Comparison of ENCODE assay signal across 10 mouse cellular contexts in genomic region chr16:44579421-44580024, GRCm38 (mm10). TPM values are rescaled to one million over a fixed set of nuclear protein-coding genes. Genes with fewer than 3 reads are reported as not detected.
DNase-seq lines count a peak whose midpoint lies in the region; ATAC-seq lines count a peak whose summit lies in the region.
"Had no signal": no experiment of that assay in that cellular context is flagged by ENCODE, and none has a peak within 500 bp of the region (broad histone marks: within the 10 kb centered on the region; RNA-seq: fewer than 3 reads in every experiment).

No protein-coding gene starts in this region.

- no peak overlapping the region for H3K9ac ChIP-seq in hindbrain, embryonic 14.5 days
- H3K9ac ChIP-seq in neural tube, embryonic 13.5 days, result no peak overlapping the region

- 29% methylated on average over 15 of the region's 15 CpGs for WGBS in forebrain, embryonic 10.5 days
- 20% methylated on average over 15 of the region's 15 CpGs for WGBS in hindbrain, embryonic 14.5 days
- 9% methylated on average over 15 of the region's 15 CpGs for WGBS in neural tube, embryonic 13.5 days

- H3K4me2 ChIP-seq in hindbrain, embryonic 14.5 days (replicated peaks), result peak overlapping the region; percentile 2; the same call in 1 of the 2 replicates
- peak overlapping the region; percentile 22 for H3K4me2 ChIP-seq in neural tube, embryonic 13.5 days

- peaks cover 41% of the 10 kb centered on the region; the same call in 1 of the 2 replicates for H3K27me3 ChIP-seq in forebrain, embryonic 10.5 days (ENCODE audit: poor library complexity, severe bottlenecking)
- no peaks in the 10 kb centered on the region for H3K27me3 ChIP-seq in hindbrain, embryonic 14.5 days (ENCODE audit: control insufficient read depth, insufficient read depth, low read length)
- no peaks in the 10 kb centered on the region; the same call in 1 of the 2 replicates for H3K27me3 ChIP-seq in neural tube, embryonic 13.5 days

- H3K4me1 ChIP-seq in forebrain, embryonic 10.5 days, result peaks cover 30% of the 10 kb centered on the region
- no peaks in the 10 kb centered on the region for H3K4me1 ChIP-seq in hindbrain, embryonic 14.5 days (replicated peaks; ENCODE audit: control insufficient read depth, insufficient read depth, low read length)
- peaks cover 20% of the 10 kb centered on the region for H3K4me1 ChIP-seq in neural tube, embryonic 13.5 days (replicated peaks)
- H3K4me1 ChIP-seq: megakaryocyte, embryonic 14.5 days had no signal

- no peaks in the 10 kb centered on the region for H3K9me3 ChIP-seq in forebrain, embryonic 10.5 days
- H3K9me3 ChIP-seq in hindbrain, embryonic 14.5 days (ENCODE audit: control insufficient read depth, low read length), result no peaks in the 10 kb centered on the region
- H3K9me3 ChIP-seq in neural tube, embryonic 13.5 days, result no peaks in the 10 kb centered on the region

- peak overlapping the region; percentile 22; the same call in 1 of the 2 replicates for H3K4me3 ChIP-seq in forebrain, embryonic 10.5 days
- no peak overlapping the region for H3K4me3 ChIP-seq in hindbrain, embryonic 14.5 days (replicated peaks; ENCODE audit: low read length)
- no peak overlapping the region for H3K4me3 ChIP-seq in neural tube, embryonic 13.5 days
- H3K4me3 ChIP-seq: megakaryocyte, embryonic 14.5 days had no signal

- H3K36me3 ChIP-seq in forebrain, embryonic 10.5 days (replicated peaks), result no peaks in the 10 kb centered on the region
- no peaks in the 10 kb centered on the region for H3K36me3 ChIP-seq in hindbrain, embryonic 14.5 days (replicated peaks; ENCODE audit: control insufficient read depth, insufficient read depth)
- no peaks in the 10 kb centered on the region for H3K36me3 ChIP-seq in neural tube, embryonic 13.5 days

- peak; percentile 69; the same call in 1 of the 2 replicates for ATAC-seq in hindbrain, embryonic 14.5 days (ENCODE audit: low FRiP score)
- ATAC-seq in neural tube, embryonic 13.5 days (ENCODE audit: low read depth), result peak; percentile 82
- no peak for ATAC-seq in megakaryocyte progenitor cell, adult 5-6 weeks (replicated peaks; ENCODE audit: poor library complexity)

- peak; percentile 27 for DNase-seq in kidney, postnatal 10 days
- no peak for DNase-seq in kidney, postnatal 25 days
- DNase-seq in forebrain, embryonic 10.5 days (ENCODE audit: extremely low spot score, low spot score), result no peak
- peak; percentile 61 for DNase-seq in hindbrain, embryonic 14.5 days (ENCODE audit: low spot score)
- no peak for DNase-seq in MN1 (ENCODE audit: low spot score)
- DNase-seq in lung, postnatal 25 days (ENCODE audit: low spot score), result no peak
- DNase-seq: kidney, postnatal 36 days had no signal

- peak overlapping the region; percentile 75 for H3K27ac ChIP-seq in forebrain, embryonic 10.5 days
- H3K27ac ChIP-seq in hindbrain, embryonic 14.5 days, result no peak overlapping the region
- H3K27ac ChIP-seq in neural tube, embryonic 13.5 days (replicated peaks), result peak overlapping the region; percentile 39

RNA-seq across cellular contexts. Expression of gene Boc, which starts 20.8 kb away (rescaled TPM):
- 25.9 TPM in 2 replicates for polyA plus RNA-seq in forebrain, embryonic 10.5 days (2016; fragmentation: Nextera tagmentation; extraction: Ambion mirVana)
- polyA plus RNA-seq in hindbrain, embryonic 14.5 days (2014; fragmentation: Nextera tagmentation; extraction: Ambion mirVana), result 10.1 and 11.8 TPM in 2 replicates
- 11.5 and 14.4 TPM in 2 replicates for polyA plus RNA-seq in neural tube, embryonic 13.5 days (2015; fragmentation: Nextera tagmentation; extraction: Ambion mirVana)
- 0.07 and 0.17 TPM in 2 replicates for total RNA-seq in megakaryocyte progenitor cell, adult 5-6 weeks (2015)
- 0.08 and 0.30 TPM in 2 replicates for total RNA-seq in megakaryocyte progenitor cell, adult 5-6 weeks (2017)

Comparison
In these comparisons a context has a peak if more than half of its experiments do, and no peak if none do; other contexts are left out.
1. DNase-seq: peak in kidney, postnatal 10 days (single experiment) and hindbrain, embryonic 14.5 days (single experiment); none in kidney, postnatal 25 days (0 of 2), forebrain, embryonic 10.5 days (single experiment), MN1 (single experiment) and lung, postnatal 25 days (single experiment).